Mouse (Mus musculus): ENCODE results near the gene Coq8b.
A peak's percentile ranks its signal among the peaks of the same experiment; 100 is the strongest.

Coq8b gene

DNA sequence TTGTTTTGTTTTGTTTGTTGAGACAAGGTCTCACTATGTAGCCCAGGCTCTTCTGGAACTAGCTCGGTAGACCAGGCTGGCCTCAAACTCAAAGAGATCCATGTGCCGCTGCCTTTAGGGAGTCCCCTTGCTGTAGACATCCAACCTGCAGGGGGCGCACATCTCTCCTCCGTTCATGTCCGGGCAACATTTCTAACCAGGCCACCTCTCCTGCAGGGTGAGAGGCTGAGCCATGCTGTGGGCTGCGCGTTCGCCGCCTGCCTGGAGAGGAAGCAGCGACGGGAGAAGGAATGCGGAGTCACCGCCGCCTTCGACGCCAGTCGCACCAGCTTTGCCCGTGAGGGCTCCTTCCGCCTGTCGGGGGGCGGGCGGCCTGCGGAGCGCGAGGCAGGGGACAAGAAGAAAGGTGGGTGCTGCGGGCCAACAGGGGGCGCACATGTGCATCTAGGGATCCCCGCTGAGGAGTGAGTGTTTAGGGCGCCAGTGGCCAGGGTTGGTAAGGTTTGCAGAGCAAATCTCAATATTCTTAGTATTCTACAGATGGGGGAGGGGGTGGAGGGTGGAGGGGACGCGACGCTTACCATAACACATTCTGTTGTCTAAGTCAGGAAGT lies 41.0 kb downstream of the Coq8b start:
- DNase-seq (ENCODE audit: low spot score), result no peak

DNA sequence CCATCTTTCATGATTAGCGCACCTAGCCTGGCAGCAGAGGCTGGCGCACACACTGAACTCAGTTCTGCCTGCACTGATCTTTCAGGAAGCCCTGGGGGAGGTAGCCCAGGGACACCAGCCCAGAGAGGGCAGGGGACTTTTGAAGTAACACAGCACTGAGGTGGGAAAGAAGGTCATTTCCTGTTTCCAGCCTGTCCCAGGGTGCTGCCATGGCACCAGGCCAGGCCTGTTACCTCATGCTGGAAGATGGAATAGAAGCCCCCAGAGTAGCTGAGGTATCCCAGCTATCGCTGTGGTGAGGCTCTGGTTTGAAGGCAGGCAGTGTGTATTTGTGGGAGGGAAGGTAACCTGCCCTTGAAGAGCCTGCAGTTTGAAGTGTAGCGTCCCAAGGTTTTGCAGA lies 42.1 kb downstream of the Coq8b start:
- no peak for DNase-seq (ENCODE audit: low spot score)

DNA sequence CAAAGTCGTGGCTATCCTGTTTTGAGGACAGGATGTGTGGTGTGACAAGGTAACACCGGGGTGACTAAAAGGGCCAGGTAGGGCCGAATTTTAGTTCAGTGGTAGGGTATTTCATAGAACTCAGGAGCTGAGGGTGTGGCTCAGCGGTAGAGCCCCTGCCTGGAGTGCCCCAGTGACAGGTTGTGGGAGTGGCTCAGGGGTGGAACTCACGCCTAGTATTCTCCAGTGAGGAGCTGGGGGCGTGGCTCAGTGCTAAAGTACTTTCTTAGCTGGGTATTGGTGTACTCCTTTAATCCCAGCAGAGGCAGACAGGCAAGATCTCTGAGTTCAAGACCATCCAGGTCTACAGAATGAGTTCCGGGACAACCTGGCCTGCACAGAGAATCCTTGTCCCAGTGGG lies 43.2 kb downstream of the Coq8b start:
- DNase-seq (ENCODE audit: low spot score), result no peak

DNA sequence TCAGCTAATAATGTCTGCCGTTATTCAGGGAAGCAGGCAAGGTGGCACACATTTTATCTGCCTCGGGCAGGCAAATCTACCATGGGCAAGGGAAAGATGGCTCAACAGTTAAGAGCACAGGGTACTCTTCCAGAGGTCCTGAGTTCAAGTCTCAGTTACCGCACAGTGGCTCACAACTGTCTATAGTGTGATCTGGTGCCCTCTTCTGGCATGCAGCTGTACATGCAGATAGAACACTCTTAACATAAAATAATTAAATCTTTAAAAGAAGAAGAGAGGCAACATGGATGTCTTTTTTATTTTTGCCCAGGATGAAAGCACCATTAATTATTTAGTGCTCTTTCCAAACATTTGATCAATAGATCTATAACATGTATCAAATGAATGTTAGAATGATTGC lies 44.4 kb downstream of the Coq8b start:
- no peak for DNase-seq (ENCODE audit: low spot score)

DNA sequence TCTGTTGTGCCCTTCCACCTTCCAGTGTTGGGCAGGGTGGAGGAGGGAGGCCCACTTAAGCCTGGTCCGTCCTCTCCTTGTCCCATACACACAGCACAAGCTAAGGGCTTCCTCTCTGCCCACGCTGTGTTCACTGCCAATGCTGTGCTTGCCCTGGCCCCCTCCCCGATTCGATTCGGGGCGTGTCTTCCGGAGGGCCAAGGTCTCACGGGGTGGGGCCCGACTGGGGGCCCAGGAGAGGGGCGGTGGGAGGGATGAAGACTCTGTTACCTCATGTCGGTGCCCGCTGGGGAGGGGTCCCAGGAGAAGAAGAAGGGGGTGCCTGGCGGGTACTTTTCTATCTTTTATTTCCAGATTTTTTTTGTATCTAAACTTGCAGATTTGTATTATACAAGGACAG lies 48.9 kb downstream of the Coq8b start:
- no peak for DNase-seq (ENCODE audit: low spot score)

DNA sequence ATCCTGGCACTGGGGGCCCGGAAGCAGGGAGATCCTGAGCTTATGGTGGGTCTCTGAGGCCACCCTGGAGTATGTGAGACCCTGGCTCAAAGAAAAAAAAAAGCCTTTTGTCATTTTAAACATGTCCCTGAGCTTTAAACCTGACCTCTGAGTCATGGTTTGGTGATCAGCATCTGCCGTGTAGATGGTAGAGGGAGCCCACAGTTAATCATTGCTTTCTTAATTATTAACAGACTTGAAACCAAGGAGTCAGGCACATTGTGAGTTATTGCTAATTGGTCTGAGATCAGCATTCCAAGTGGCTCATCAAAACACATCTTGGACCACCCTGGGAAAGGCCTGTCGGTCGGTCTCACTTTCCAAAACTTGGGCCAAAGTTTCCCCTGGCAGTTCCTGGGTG lies 49.4 kb downstream of the Coq8b start:
- DNase-seq (ENCODE audit: low spot score), result no peak

DNA sequence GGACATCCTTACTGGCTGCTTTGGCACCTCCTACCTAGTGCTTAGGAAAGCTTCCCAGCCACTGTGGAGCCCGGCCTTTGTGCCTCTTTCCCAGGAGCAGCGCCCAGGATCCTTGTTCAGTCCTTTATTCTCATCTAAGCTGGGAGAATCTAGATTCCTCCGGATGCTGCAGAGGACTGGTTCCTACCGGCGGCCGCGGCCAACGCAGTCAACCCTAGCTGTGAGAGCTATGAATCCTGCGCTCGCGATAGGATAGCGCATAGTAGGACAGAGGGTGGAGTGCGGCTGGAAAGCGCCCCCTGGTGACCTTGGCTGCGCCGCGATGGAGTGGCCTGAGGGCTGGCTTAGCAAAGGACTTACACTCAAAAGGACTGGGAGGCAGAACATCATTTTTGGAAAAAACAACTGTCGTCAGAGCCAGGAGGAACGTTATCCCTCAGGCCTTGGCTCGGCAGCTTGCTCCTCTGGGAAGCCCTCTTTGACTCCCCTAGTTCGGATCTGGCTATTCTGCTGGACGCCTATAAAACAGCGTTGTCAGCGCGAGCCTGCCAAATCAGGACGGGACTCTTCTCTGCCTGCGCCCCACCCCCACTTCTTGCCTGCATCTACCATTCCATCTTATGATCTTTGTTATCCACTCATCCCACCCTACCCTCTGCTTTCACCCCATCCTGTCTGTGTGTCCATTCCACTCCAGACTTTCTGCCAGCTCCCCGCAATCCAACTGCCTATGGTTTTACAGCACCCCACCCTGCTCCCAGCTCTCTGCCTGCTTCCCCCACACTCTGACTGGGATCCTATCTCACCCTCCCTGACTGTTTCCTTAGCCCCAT lies 52.3 kb downstream of the Coq8b start:
- DNase-seq (ENCODE audit: low spot score), result peak; percentile 20

DNA sequence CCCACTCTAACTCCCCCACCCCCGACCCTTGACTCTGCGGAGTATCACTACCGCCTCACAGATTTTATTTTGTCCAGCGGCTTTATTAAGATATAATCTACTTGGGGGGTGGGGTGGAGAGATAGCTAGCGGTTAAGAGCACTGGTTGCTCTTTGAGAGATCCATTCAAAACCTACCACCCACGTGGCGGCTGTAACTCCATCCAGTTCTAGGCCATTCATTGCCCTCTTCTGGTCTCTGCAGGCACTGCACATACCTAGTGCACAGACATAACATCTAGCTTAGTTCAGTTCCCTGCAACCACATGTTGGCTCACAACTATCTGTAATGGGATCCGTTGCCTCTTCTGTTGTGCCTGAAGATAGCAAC lies 52.9 kb downstream of the Coq8b start:
- DNase-seq (ENCODE audit: low spot score), result no peak

DNA sequence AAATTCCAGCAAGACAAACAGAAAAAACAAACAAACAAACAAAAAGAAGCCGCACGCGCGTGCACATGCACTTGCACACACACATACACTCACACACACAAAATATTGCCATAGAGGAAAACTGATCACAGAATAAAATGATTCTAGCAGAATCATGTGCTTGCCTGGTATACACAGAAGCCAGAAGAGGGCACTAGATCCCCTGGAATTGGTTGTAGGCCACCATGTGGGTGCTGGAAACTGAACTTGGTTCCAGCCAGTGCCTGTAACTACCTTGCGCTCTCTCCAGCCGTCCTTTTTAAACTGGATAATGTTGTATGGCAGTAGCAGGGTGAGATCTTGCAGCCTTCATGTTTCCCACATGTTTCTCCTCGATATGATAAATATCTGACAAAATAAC lies 55.9 kb downstream of the Coq8b start:
- no peak for DNase-seq (ENCODE audit: low spot score)

DNA sequence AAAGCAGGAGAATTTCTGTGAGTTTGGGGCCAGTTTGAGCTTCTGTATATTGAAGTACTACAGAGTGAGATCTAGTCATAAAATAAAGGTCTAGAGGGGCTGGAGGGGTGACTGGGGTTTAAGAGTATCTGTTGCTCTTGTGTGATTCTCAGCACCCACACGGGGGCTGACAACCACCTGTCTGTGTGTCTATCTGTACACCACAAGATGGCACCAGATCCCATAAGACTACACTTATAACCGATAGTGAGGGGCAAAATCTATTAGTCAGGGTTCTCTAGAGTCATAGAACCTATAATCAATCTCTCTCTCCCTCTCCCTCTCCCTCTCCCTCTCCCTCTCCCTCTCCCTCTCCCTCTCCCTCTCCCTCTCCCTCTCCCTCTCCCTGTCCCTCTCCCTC lies 57.7 kb downstream of the Coq8b start:
- DNase-seq (ENCODE audit: low spot score), result no peak

DNA sequence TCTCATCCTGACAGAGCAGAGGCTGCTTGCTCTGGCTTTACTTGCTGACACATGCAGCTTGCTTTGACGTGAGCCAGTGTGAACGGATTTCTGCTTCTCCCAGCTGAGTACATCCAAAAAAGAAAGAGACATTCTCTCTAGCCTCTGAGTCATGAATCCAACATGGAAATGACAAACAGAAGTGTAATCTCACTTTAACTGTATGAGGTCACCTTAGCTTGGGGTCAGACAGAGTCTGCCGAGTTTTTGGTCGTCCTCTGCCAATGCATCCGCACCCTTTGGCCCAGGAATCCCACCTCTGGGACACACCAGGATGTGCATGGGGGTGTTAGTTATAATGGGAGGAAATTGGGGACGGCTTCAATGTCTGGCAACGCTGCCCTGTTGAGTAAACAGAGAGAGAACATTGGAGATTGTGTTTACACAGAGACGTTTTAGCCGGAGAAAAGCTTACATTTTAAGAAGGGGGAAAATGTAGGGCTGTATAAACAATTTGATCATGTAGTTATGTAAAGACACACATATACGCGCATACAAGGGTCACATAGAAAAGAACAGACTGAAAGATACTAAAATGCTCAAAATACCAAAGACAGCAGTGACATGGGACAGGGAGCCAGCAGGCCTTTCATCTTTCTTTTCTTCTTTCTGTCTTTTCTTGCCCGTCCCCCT lies 59.1 kb downstream of the Coq8b start:
- DNase-seq (ENCODE audit: low spot score), result no peak

DNA sequence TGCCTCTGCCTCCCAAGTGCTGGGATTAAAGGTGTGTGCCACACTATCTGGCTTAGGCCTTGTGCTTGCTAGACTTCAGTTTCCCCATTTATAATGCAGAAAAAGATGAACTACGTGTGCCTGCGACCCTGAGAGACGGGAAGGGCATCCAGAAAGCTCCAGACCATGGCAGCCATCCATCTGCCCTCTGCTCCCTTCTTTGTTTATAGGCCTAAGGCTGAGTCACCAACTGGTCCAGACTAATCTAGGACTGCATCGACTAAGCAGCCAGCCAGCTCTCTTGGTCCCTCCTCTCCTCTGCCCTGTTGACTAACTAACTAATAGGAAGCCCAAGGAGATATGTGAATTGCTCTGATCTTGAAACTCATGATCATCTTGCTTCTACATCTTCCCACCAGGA lies 63.1 kb downstream of the Coq8b start:
- DNase-seq (ENCODE audit: low spot score), result no peak

DNA sequence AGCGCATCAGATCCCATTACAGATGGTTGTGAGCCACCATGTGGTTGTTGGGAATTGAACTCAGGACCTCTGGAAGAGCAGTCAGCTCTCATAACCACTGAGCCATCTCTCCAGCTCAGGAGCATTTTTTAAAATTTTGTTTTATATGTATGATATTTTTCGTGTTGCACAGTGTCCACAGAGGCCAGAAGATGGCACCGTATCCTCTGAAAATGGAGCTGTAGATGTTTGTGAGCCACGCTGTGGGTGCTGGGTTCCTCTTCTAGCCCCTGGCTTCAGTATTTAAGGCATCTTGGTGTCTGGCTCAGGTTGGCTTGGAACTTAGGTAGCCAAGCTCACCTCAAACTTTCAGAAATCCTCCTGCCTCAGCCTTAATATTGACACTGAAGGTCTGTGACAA lies 63.7 kb downstream of the Coq8b start:
- no peak for DNase-seq (ENCODE audit: low spot score)

DNA sequence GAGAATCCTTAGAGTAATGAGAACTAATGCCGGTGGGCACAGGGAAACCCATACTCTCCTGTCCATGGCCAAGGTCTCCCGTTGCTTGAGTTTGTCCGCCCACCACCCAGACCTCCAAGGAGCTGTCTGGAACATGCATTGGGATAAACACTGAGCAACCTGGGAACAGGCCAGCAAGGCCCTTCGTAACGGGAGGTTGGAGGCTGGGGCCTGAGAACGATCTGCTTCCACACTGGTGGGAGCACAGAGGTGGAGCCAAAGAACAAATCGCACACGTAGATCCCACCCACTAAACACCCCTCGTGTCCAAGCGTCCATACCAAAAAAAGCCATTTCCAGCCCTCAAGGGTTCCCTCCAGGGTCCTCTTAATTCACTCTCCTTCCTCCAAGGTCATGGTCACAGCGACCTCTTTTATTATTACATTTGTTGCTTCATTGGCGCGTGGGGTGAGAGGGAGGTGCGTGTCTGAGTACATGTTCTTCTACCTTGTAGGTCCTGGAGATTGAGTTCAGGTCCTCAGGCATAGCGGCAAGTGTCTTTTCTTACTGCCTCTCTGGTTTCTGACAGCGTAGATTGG lies 65.3 kb downstream of the Coq8b start:
- DNase-seq (ENCODE audit: low spot score), result no peak

DNA sequence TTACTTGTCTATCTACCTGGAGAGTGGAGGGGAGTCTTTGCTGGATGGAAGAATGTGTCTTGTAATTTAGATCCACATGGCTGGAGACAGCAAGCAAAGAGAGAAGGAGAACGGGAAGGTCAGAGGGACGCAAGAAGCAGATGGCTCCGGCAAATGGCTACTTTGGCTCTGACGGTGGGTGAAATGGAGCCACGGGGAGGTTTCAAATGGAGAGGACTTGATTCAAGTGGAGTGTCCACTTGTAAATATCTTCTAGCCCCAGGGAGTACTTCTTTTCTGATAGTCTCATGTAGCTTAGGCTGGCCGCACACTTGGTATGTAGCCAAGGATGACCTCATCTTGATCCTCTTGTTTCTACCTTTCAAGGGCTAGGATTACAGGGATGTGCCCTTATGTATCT lies 66.0 kb downstream of the Coq8b start:
- DNase-seq (ENCODE audit: low spot score), result no peak

DNA sequence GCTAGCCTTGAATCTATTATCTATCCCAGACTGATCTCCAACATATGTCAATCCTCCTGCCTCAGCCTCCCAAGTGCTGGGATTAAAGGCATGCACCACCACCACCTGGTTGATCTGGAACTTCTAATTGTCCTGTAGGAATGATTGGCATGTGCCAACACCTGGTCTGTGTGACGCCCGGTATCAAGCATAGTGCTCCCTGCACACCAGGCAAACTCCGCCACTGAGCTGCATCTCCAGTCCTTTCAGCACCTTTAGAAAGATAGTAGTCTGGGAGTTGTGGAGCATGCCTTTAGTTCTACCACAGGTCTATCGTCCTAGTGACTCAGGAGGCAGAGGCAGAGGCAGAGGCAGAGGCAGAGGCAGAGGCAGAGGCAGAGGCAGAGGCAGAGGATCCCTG lies 67.5 kb downstream of the Coq8b start:
- DNase-seq (ENCODE audit: low spot score), result no peak

DNA sequence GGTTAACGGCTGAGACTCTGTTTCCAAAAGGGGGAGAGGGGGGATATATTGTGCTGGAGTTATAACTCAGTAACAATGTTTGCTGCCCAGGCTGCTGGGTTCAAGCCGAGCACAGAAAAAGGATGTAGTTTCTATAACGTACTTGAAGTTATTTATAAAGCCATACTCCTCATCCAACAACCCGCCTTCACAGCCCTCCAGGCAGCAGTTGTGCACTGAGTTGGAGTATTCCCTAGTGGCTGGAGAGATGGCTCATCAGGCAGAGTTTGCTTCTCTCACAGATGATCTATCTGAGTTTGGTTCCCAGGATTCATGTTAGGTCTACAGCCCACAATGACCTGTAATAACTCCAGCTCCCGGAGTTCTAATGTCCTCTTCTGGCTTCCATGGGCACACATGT lies 68.0 kb downstream of the Coq8b start:
- DNase-seq (ENCODE audit: low spot score), result no peak

DNA sequence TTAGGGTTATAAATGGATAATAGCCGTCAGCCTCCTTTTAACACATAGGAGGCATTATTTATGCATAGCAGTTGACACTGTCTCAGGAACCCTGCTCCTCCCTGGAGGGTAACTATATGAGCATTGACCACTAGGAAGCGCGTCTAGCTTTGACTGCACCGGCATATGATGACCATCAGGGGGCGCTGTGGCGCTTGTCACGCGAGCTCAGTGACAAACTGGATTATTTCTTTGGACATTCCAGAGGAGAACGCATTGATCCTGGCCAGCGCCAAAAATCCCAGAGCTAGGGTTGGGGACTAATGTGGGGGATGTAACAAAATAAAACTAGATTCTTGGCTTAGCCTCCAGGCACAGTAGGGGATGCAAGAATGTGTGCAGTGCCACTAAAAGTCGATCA lies 69.3 kb downstream of the Coq8b start:
- DNase-seq (ENCODE audit: low spot score), result peak; percentile 57

DNA sequence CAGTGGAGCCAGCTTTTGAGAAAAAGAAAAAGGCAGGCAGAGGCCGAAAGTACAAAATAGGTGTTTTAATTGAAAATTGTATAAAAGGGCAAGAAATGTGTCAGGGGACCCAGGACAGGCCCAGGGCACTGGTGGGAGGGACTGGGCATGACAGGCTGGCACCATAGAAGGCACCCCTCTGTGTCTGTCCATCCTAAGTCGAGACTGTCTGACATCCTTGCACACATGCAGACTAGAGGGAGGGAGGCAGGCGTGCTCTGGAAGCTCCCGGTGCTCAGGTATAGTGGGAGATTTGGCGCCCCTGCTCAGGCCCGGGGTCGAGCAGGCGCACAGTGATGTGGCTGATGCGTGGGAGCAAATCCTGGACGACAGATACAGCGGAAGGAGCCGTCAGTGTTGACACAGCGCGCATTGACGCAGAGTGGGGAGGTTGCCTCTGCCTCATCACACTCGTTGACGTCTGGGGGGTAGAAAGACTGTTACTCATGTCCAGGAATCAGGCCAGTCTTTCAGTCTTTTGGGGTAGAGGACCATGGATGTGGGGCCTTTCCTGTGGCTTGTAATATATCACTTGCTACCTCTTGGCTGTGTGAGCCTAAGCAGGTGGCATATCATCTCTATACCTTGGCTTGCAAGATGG lies 72.4 kb downstream of the Coq8b start:
- DNase-seq (ENCODE audit: low spot score), result no peak

DNA sequence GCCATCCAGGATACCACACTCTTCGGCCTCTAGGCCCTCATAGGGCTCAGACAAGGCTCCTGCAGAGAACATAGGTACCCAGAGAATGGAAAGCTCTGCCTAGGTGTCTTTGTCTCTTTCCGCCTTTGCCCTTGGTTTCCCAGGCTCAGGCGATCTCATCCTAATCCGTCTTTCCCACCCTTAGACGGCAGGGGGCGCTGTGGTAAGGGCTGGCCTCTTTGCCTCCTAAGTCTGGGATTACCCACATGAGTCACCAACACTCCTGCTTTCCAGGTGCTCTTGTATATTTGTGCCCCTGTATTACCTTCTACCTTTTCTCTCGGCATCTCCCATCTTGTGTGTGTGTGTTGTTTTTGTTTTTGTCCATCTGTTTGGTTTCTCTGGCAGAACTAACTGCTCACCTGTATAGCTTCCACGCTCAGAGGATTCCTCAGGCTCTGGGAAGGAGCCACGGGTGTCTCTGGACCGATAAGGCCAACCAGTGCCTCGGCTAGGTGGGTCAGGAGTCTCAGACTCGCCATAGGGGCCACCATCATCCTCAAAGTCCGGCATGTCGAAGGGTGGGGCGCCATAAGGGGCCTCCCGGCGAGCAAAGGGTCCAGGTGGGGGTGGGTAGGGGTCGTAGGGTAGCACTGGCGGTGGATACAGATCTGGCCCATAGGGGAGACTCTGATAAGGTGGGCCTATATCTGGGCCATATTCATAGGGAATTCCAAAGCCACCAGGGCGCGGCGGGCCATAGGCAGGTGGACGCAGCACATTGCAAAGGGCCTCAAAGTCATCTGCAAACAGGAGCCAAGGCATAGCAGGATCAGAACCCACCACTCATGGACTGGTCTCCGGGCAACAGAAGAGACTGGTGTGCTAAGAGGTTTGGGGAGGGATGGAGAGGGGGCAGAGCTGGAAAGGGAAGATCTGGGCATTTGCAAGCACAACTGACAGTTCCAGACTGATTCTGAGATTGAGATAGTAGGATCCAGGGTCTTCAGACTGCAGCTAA lies 73.6 kb downstream of the Coq8b start:
- no peak for DNase-seq (ENCODE audit: low spot score)

DNA sequence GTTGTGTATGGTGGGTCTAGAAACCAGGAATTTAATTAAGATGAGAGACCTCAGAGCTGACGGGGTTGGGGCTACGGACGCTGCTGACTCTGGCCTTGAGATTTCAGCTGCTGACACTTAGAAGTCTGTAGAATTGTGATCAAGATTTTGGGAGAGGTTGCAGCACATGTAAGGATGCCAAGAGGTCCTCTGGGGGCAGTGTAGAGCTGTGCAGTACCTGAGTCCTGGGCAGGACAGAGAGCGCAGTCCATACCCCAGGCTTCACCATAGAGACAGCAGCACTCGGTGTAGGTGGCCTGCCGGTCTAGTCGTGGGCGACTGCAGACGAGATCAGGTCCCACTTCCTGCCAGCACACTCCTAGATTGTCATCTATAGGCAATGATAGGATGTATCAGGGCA lies 74.7 kb downstream of the Coq8b start:
- DNase-seq (ENCODE audit: low spot score), result no peak
